Mouse (Mus musculus) CH12.LX (cell line): Measurements from ENCODE around the gene Kank1.

Source experiments
- CTCF ChIP-seq, 2 experiments: IDR thresholded peaks in 1 of 2; conservative IDR thresholded peaks in 1 of 2; 2 replicates each; pipeline ENCODE4 v1.5.1; 2011 to 2012; ENCODE audit warnings: low read depth in 2 of 2, low read length in 2 of 2, improper control_type of control experiment in 1 of 2, inconsistent platforms in 1 of 2, mild to moderate bottlenecking in 1 of 2, moderate library complexity in 1 of 2
- MAFK ChIP-seq: IDR thresholded peaks from 2 replicates; pipeline ENCODE4 v1.6.1; 2011; ENCODE audit warnings: low read length, improper control_type of control experiment; ENCODE audit not compliant: insufficient replicate concordance
- MEF2A ChIP-seq: IDR thresholded peaks from 2 replicates; pipeline ENCODE4 v1.6.1; 2014; ENCODE audit warnings: low read depth, mild to moderate bottlenecking, inconsistent platforms, low read length, improper control_type of control experiment, borderline replicate concordance
- NELFE ChIP-seq: IDR thresholded peaks from 2 replicates; pipeline ENCODE4 v1.6.1; 2011; ENCODE audit warnings: low read depth, low read length, improper control_type of control experiment
- POLR2A ChIP-seq: IDR thresholded peaks from 2 replicates; pipeline ENCODE4 v1.6.1; 2011; ENCODE audit warnings: low read depth, mild to moderate bottlenecking, improper control_type of control experiment, low read length
- ZMIZ1 ChIP-seq: IDR thresholded peaks from 2 replicates; pipeline ENCODE4 v1.6.1; 2012; ENCODE audit warnings: low read depth, mild to moderate bottlenecking, inconsistent platforms, low read length, improper control_type of control experiment
- ZNF384 ChIP-seq: IDR thresholded peaks from 2 replicates; pipeline ENCODE4 v1.6.1; 2012; ENCODE audit warnings: low read depth, low read length, improper control_type of control experiment, inconsistent platforms

DNA sequence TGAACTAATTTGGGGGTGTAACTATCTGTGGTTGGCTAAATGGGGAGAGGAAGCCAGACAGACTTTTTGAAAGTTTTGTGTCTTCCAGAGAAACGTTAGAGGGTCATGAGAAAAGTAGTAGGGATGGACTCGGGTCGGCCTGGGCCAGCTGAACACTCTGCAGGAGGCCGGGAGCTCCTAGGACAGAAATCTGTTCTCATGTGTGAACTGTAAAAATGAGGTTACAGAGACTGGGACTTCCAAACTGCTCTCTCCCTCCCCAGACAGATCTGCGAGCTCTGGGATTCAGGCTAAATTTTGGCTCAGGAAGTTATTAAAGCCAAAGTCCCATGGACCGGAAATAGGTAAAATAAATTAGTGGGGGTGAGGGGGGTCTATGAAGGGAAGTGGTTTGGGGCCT, 198.0 kb downstream of the Kank1 start:
- TF ChIP-seq CTCF (conservative IDR thresholded peaks at IDR 0.05 in 1 of 2, IDR thresholded peaks at IDR 0.05 in 1 of 2; ENCODE audit: low read depth in 2 of 2, low read length in 2 of 2) (no peak), ZNF384 (no peak), MAFK (no peak), ZMIZ1 (no peak), NELFE (no peak), MEF2A (no peak), POLR2A (no peak)
